Mouse (Mus musculus) urinary bladder, postnatal 36 days (tissue): Measurements from ENCODE around the gene Lmbr1.

Experiments
- DNase-seq, 2 experiments: peaks; one replicate each; pipeline ENCODE4 v3.0.0; 2022; ENCODE audit warnings: low spot score in 2 of 2, mixed read lengths in 1 of 2

Gene Lmbr1

GRCm38 (mm10) chr5:29253876-29254275, 124.3 kb downstream of the Lmbr1 start:
- no peak for DNase-seq

DNA sequence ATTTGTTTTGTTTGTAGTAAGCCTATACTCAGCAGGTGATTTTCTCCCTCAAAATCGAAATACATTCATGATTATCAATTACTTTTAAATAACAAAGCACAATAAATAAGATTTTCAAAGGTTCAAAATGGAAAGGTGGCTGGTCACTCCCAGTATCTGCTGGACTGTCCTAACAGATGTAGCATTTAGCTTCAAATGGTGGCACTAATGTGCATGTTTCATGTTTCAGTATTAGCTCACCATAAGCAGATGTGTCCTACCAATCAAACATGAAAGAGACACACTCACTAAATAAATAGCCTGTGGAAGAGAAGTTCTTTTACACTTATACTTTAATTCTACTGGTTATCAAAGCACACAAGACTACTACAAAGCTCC, 126.7 kb downstream of the Lmbr1 start:
- no peak for DNase-seq

- DNase-seq: no peak
Observed at GRCm38 (mm10) chr5:29250795-29251495, 127.2 kb downstream of the Lmbr1 start.

- DNase-seq: no peak
Observed at GRCm38 (mm10) chr5:29244769-29245168, 133.4 kb downstream of the Lmbr1 start.

- no peak for DNase-seq
Observed at GRCm38 (mm10) chr5:29238379-29238778, 139.8 kb downstream of the Lmbr1 start.

- no peak for DNase-seq
Observed at GRCm38 (mm10) chr5:29230481-29230880, 147.7 kb downstream of the Lmbr1 start.

GRCm38 (mm10) chr5:29224089-29224488, 154.1 kb downstream of the Lmbr1 start:
- DNase-seq: no peak

- DNase-seq: no peak
Observed at GRCm38 (mm10) chr5:29217997-29218396, 160.2 kb downstream of the Lmbr1 start.

- no peak for DNase-seq
Observed at GRCm38 (mm10) chr5:29211980-29212555, 166.1 kb downstream of the Lmbr1 start.

GRCm38 (mm10) chr5:29205690-29206089, 172.5 kb downstream of the Lmbr1 start:
- no peak for DNase-seq

DNA sequence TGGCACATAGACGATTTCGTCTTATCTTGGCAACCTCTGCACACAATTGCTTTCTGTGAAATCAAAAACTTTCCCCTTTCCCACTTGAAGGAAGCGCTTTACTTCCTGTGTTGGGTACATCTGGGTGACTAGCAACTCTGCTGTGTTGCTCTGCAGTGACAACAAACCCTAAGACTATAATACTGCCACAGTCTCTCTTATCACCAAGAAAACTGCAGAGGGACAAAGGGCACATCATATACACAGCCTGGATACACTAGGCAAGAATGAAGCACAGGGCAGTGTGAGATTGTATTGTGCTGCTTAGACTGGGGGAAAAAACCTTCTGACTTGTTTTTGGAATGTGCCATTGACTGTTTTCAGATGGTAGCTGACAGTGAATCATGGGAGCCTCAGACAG, 178.3 kb downstream of the Lmbr1 start:
- DNase-seq: no peak

DNA sequence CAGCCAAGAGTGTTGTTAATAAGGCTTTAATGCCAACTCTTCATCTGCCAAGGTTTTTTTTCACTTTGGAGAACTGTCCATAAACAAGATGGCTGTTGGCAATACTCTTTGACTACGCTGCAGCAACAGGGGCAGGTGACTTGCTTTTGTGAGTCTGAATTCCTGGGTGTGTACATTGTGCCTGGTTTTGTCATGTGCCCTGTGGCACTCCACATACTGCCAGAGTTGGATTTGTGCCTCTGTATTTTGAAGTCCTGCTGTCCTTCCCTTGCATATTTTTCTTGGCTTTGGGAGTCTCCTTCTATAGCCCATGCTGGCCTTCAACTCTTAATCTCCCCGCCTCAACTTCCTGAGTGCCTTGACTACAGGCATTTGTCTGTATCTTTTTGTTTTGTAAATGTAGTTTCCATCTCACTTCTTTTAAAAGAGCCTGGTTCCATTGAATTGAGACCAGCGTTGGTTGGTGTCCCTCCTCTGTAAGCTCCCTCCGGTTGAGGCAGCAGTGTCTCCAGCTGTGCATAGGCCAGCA, 179.2 kb downstream of the Lmbr1 start:
- no peak for DNase-seq

GRCm38 (mm10) chr5:29197187-29197586, 181.0 kb downstream of the Lmbr1 start:
- DNase-seq: no peak

DNA sequence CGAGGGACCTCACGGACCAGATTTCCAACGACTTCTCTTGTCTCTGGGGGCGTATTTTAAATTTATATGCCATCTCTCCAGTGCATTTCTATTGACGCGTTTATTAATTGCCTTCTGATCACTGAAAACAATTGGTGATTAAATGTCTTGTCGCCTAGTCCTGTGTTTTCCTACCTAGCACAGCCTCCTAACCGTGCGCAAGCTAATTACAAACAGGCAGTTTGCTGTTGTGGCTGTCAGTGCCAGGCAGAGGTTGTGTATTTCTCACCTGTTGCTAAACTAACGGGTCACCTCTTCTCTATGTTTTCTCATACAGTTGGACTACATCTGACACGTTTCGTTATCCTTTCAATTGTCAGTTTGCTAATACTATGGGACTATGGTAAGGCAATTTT, 181.9 kb downstream of the Lmbr1 start:
- DNase-seq: no peak

DNA sequence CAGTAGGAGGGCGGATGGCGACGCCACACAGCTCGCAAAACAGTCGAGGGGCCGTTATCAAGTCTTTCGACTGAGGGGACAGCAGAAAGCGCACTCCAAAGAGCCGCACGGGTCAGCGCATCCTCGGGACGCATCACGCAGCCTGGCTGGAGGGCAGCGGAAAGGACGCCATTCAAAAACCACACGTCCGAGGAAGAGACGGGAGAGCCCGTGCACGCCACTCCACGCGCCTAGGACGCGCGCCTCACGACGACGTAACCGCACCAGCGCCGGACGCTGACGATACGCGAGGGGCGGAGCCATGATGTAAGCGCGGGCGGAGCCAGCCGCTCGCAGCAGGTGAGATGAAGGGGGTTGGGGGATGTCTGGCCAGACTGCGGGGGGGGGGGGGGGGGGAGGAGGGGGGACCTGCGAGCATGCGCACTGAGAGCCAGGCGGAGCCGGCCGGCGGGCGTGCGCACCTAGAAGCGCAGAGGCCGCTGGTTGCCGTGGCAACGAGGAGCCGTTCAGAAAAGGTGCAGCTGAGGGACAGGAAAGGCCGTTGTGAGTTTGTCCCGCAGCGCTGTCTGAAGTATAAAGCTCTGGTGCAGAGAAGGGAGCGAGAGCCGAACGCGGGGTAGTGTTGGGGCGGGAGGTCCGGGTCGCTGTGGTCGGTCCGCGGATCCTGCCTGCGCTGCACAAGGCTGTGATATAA, 182.5 kb downstream of the Lmbr1 start, which contains the start of gene Rnf32:
Gene Rnf32, plus strand, starts transcription at position 423 of the 694 bp plus-strand sequence.
- peak; percentile 65 to 81 for DNase-seq

DNA sequence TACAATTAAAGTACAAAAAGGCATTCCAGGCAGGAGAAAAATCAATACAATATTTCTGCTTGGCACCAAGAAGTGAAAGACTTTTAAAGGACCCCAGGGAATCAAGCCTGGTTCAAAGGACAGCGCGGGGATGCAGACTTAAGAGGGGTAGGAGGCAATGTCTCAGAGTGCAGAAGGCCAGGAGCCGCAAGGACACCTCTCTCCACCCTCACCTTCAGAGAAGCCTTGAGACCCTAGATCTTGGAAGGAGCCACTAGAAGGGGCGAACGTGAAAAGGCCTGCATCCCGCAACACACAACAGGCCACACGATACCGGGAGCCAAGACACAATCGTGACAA, 183.0 kb downstream of the Lmbr1 start:
- no peak for DNase-seq

DNA sequence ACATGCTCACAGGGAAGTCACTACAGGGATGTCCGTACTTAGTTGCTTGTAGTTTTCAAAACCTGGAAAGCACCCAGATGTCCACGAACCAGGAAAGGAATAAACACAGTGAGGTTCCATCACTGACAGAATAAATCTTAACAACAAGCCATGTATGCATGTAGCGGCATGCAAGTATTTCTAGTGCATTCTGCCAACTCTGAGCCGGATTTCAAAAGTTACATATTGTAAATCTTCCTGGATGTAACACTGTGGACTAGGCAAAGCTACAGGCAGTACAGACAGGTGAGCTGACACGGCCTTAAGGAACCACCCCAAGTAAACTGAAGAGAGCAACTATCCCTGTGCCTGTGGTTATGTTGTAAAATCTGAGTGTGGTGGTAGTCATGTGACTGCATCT, 191.4 kb downstream of the Lmbr1 start:
- DNase-seq: peak in 1 of 2 experiments; percentile 9
